Mouse (Mus musculus): ENCODE measurements around the gene Thbs4.

GRCm38 (mm10) chr13:92753676-92754075 lies 40.9 kb downstream of the Thbs4 start:
- TF ChIP-seq CTCF (IDR thresholded peaks at IDR 0.05; ENCODE audit: low read depth) (no peak), EP300 (IDR thresholded peaks at IDR 0.05; ENCODE audit: low read depth) (no peak)
